Mouse (Mus musculus) large intestine, adult 2 months (tissue): ENCODE measurements around the gene Gm20837. TPM values are rescaled to one million over a fixed set of nuclear protein-coding genes. Genes with fewer than 3 reads are reported as not detected.
"Not testable (repeated sequence)": the region's sequence is repeated elsewhere in the genome, so short reads cannot be mapped to it uniquely, and the experiment has no call there.

Experiments
- DNase-seq: peaks from one replicate; pipeline ENCODE4 v3.0.0-alpha.2; 2012; ENCODE audit warnings: low read depth, low spot score
- WGBS: fragments of 180-500 bp; shearing (Covaris S2); methylation state at CpG from one replicate; pipeline ENCODE4 v1.1.7; 2018; 5-methylcytosine and 5-hydroxymethylcytosine counted together
- polyA plus RNA-seq: library from polyadenylated mRNA; depleted of rRNA; stranded (reverse); fragments of >200 nt; gene quantifications from 2 replicates; pipeline ENCODE4 v1.2.3, GENCODE M21; 2012; rRNA removed

Gene Gm20837
- not detected in 2 replicates for polyA plus RNA-seq

- not testable (repeated sequence) for DNase-seq
- no CpG with 5 or more reads among the region's 7 CpGs for WGBS
Observed at GRCm38 (mm10) chrY:90400948-90401347, at the start of gene Gm20837. Gm20837 (plus strand) TSS chrY:90401248.
